Mouse (Mus musculus) liver, adult 2 months (tissue): Measurements from ENCODE around the gene Spryd3. TPM values are rescaled to one million over a fixed set of nuclear protein-coding genes. Genes with fewer than 3 reads are reported as not detected.

ENCODE experiments used
- DNase-seq: peaks from one replicate; pipeline ENCODE4 v3.0.0-alpha.2; 2011; ENCODE audit warnings: low read depth, low spot score; ENCODE audit errors: extremely low read depth
- H3K27ac ChIP-seq: fragments of 200-500 bp; replicated peaks from 2 replicates; pipeline ENCODE4 v1.5.1; 2012; ENCODE audit warnings: low read depth, mild to moderate bottlenecking, control low read depth, inconsistent platforms, low read length; ENCODE audit not compliant: insufficient read depth
- H3K27me3 ChIP-seq: fragments of 200-500 bp; 2 replicates; pipeline ENCODE4 v1.6.1; 2012; ENCODE audit warnings: mild to moderate bottlenecking, moderate library complexity, low read length, inconsistent platforms; ENCODE audit not compliant: control insufficient read depth, insufficient read depth
- H3K36me3 ChIP-seq: fragments of 200-500 bp; 2 replicates; pipeline ENCODE4 v1.6.1; 2012; ENCODE audit warnings: low read length, inconsistent platforms; ENCODE audit not compliant: control insufficient read depth, insufficient read depth
- H3K4me1 ChIP-seq: fragments of 200-500 bp; 2 replicates; pipeline ENCODE4 v1.6.1; 2011; ENCODE audit warnings: low read length; ENCODE audit not compliant: control insufficient read depth, insufficient read depth
- H3K4me3 ChIP-seq: fragments of 200-500 bp; 2 replicates; pipeline ENCODE4 v1.5.1; 2011; ENCODE audit warnings: low read depth, mild to moderate bottlenecking, control low read depth, low read length, moderate library complexity; ENCODE audit not compliant: insufficient read depth
- H3K79me2 ChIP-seq: fragments of 200-500 bp; 2 replicates; pipeline ENCODE4 v1.6.1; 2012; ENCODE audit warnings: inconsistent platforms, mild to moderate bottlenecking, low read length, moderate library complexity; ENCODE audit not compliant: control insufficient read depth, insufficient read depth
- H3K9ac ChIP-seq: fragments of 200-500 bp; 2 replicates; pipeline ENCODE4 v1.6.1; 2012; ENCODE audit warnings: low read depth, mild to moderate bottlenecking, control low read depth, inconsistent platforms, low read length
- CTCF ChIP-seq: fragments of 200-500 bp; IDR thresholded peaks from 2 replicates; pipeline ENCODE4 v1.5.1; 2011; ENCODE audit warnings: low read depth, low read length, control low read depth
- POLR2A ChIP-seq: fragments of 200-500 bp; IDR thresholded peaks from 2 replicates; pipeline ENCODE4 v1.6.1; 2011; ENCODE audit warnings: low read length, control low read depth; ENCODE audit not compliant: insufficient read depth; ENCODE audit errors: extremely low read depth
- WGBS: fragments of 180-500 bp; shearing (Covaris S2); methylation state at CpG from one replicate; pipeline ENCODE4 v1.1.7; 2018; 5-methylcytosine and 5-hydroxymethylcytosine counted together
- polyA plus RNA-seq: library from polyadenylated mRNA; depleted of rRNA; stranded (reverse); fragments of >200 nt; gene quantifications from 2 replicates; pipeline ENCODE4 v1.2.3, GENCODE M21; 2012
- total RNA-seq: library from RNA; depleted of rRNA; stranded (reverse); fragments of >200 nt; gene quantifications from 2 replicates; pipeline ENCODE4 v1.2.3, GENCODE M21; 2014

The Spryd3 gene
- total and polyA plus RNA-seq, 2 experiments: 9.2 to 20.7 TPM

DNA sequence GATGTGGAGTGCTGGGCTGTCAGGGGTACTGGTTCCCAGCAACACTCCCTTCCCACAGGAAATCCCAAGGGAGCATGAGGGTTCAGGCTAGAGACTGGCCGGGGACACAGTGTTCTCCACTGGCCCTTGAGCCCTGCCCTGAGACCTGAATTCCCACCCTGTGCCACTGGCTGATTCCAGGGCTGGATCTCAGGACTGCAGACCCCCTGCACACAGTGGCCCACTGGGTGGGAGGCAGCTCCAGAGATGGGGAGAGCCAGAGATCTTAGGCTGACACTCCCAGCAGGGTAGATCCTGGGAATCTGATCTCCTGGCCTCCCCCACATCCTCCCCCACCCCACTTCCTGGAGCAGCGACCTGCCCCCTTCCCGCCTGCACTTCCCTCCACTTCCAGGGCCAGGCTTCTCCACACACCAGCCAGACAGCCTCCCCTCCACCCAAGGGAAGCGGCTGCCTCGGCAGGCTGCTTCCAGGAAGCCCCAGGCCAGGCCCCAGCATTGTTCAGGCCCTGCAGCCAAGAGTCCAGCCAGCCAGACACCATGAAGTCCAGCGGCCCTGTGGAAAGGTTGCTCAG, 33.4 kb downstream of the Spryd3 start:
- WGBS: 8% methylated on average over 6 of the region's 6 CpGs
- H3K36me3 ChIP-seq: peaks cover 8% of the 10 kb centered on the region
- TF ChIP-seq POLR2A (peak; percentile 38; the same call in 1 of the 2 replicates), CTCF (no peak)
- peak overlapping the region; percentile 92 for H3K27ac ChIP-seq
- H3K79me2 ChIP-seq: peaks cover 5% of the 10 kb centered on the region; the same call in 1 of the 2 replicates
- DNase-seq: no peak
- H3K4me1 ChIP-seq: peaks cover 49% of the 10 kb centered on the region
- H3K27me3 ChIP-seq: no peaks in the 10 kb centered on the region
- peak overlapping the region; percentile 65 for H3K4me3 ChIP-seq
- H3K9ac ChIP-seq: peak overlapping the region; percentile 77

DNA sequence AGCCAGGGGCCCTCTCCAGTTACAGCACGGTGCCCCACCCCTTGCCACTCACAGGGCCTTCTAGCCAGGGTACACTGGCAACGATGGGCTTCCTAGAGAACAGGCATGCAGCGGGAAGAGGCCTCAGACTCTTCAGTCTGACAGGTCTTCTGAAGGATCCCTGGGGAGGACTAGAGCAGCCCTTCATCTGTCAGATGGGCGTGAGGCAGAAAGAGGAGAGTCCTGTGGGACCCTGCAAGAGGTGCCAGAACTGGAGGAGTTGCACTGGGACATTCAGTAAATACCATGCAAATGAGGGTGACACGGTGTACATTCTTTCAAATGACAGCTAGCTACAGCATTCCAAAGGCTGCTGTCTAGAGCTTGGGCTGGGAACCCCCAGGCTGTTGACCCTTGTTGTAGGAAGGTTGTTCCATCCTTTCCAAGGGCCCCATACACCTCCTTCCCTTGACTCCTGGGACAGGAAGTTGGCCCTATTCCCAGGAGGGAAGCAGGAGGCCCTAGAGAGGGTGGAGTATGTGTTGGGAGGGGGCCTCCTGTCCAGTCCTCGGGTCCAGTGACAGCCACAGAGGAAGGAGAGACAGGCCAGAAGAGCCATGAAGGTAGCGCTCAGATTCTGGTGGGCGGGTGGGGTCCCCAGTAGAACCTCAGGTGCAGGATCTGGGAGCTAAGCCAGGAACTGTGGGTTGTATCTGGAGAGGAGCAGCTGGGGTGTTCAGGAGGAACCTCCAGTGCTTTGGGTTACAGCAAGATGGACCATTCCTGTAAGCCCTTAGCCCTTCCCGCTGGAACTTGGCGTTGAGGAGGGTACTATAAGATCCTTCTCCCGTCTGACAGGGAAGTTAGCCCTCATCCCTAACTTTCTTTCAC, 34.1 kb downstream of the Spryd3 start:
- peak; percentile 58 for DNase-seq
- H3K9ac ChIP-seq: peak overlapping the region; percentile 77
- peaks cover 53% of the 10 kb centered on the region for H3K4me1 ChIP-seq

DNA sequence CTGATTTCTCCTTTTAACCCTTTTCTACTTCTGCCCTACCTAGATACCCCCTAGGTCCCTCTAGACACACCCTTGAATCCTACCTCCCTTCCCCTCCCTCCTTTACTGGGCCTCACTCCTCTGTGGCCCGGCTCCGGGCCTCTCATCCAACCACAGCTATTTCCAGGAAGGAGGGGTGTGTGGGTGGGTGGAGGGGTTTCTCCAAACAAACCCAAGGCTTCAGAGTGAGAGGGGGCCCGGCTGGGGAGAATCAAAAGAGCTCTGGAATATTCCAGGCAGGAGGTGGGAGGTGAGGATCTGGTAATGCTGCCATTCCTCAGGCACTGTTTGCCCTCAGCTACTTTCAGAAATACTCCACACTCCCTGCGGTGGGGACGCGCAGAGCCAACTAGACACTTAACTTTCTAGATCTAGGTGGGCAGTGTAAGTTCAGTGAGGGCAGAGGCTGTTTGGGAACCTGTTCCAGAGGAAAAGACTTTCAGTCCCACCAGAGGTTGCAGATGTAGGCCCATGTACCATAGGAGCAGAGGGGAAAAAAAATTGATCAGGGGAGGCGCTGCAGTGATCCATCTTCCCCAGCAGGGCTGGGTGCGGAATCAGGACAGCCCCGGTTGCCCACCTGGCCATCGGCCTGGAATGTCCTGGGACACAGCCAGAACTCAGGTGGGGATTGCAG, 34.9 kb downstream of the Spryd3 start:
- H3K4me1 ChIP-seq: peaks cover 46% of the 10 kb centered on the region
- peak overlapping the region; percentile 92 for H3K27ac ChIP-seq
- H3K4me3 ChIP-seq: peak overlapping the region; percentile 85
- H3K79me2 ChIP-seq: peaks cover 5% of the 10 kb centered on the region; the same call in 1 of the 2 replicates
- peak; percentile 62 for DNase-seq
- no peaks in the 10 kb centered on the region for H3K27me3 ChIP-seq
- peaks cover under 1% of the 10 kb centered on the region; the same call in 1 of the 2 replicates for H3K36me3 ChIP-seq
- 13% methylated on average over 10 of the region's 10 CpGs for WGBS
- peak overlapping the region; percentile 55 for H3K9ac ChIP-seq
- TF ChIP-seq CTCF (peak; percentile 43), POLR2A (no peak)

More for the DNA sequence above, 34.1 kb downstream of the Spryd3 start:
- peak overlapping the region; percentile 65 for H3K4me3 ChIP-seq
- peaks cover 5% of the 10 kb centered on the region; the same call in 1 of the 2 replicates for H3K79me2 ChIP-seq
- H3K36me3 ChIP-seq: peaks cover 3% of the 10 kb centered on the region; the same call in 1 of the 2 replicates
- H3K27me3 ChIP-seq: no peaks in the 10 kb centered on the region
- TF ChIP-seq CTCF: no peak
- no peak for TF ChIP-seq POLR2A
- 40% methylated on average over 11 of the region's 11 CpGs for WGBS
- peak overlapping the region; percentile 92 for H3K27ac ChIP-seq

DNA sequence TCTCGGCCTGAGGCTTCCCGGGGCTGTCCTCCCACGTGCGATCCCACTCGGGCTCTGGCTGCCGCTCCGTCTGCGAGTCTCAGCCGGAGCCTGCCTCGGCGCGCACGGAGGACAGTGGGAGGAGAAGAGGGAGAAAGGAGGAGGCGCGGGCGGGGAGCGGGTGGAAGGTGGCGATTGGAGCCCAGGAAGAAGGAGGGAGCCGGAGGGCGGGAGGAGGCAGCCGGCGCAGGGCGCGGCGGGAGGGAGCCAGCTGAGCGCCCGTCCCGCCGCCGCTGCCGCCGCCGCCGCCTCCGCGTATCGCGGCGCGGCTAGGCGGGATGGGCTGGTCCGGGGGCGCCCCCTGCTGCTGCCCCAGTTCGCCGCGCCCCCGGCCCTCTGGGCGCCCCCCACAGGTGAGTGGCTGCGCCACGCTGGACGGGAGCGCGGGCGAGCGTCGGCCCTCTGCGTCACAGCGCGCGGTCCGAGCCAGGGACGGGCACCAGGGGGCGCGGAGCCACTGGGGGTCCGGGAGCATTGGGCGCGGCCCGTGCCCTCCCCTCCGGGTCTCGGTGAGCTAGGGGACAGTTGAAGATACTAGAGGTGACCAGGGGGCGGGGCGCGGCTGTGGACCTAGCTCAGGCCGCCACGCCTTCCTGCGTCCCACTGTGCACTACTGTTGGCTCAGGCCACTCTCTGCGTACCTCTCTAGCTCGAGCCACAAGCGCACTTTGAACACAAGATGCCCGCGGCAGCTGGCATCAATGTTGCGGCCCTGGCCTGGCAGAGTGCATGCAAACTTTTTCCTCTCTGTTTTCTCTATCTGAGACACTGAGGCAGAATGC, 35.7 kb downstream of the Spryd3 start, which contains the start of gene Tns2:
TSS of gene Tns2 (plus strand) at position 253 of the 821 bp plus-strand sequence.
- H3K27ac ChIP-seq: peak within 1 kb of the TSS; percentile 92
- peak within 1 kb of the TSS; percentile 90 for H3K9ac ChIP-seq
- no peaks in the 10 kb centered on the region for H3K79me2 ChIP-seq
- DNase-seq: peak; percentile 94
- WGBS: under 1% methylated on average over 50 of the region's 82 CpGs
- TF ChIP-seq CTCF (peak; percentile 32; the same call in 1 of the 2 replicates), POLR2A (peak; percentile 82)
- peaks cover 8% of the 10 kb centered on the region for H3K36me3 ChIP-seq
- peak within 1 kb of the TSS; percentile 85 for H3K4me3 ChIP-seq
- peaks cover 40% of the 10 kb centered on the region for H3K4me1 ChIP-seq
- H3K27me3 ChIP-seq: no peaks in the 10 kb centered on the region

DNA sequence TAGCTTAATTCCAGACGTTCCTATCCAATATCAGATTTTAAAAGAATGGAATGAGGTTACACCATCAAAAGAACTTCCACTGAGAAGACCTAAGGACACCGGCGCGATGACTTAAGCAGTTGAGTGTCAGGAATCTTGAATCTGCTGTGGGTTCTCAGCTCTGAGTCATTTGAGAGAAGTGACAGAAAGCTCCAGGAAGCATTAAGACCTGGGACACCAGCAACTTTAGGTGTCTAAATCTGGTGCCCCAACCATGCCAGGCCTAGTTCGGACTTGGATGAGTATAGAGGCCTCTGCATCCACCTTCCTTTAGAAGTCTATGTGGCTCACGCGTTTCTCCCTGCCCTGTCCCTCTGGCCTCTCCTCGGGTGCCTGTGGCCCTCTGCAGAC, 36.3 kb downstream of the Spryd3 start:
- Histone ChIP-seq H3K9ac (peak overlapping the region; percentile 90), H3K27ac (peak overlapping the region; percentile 92), H3K27me3 (no peaks in the 10 kb centered on the region), H3K4me3 (peak overlapping the region; percentile 85), H3K36me3 (peaks cover 14% of the 10 kb centered on the region), H3K79me2 (no peaks in the 10 kb centered on the region), H3K4me1 (peaks cover 40% of the 10 kb centered on the region)
- TF ChIP-seq CTCF: no peak
- no peak for TF ChIP-seq POLR2A
- WGBS: 31% methylated on average over 8 of the region's 8 CpGs
- DNase-seq: no peak
